Mouse (Mus musculus) ES-E14 (cell line): ENCODE results near the gene Pde12. TPM values are rescaled to one million over a fixed set of nuclear protein-coding genes. Genes with fewer than 3 reads are reported as not detected.

ENCODE experiments used
- DNase-seq: peaks from one replicate; pipeline ENCODE4 v3.0.0-alpha.2; 2013; ENCODE audit warnings: low read depth, low spot score
- H3K27ac ChIP-seq: 2 replicates; pipeline ENCODE4 v1.5.1; 2012; ENCODE audit warnings: low read depth, mild to moderate bottlenecking, low read length, moderate library complexity, mixed read lengths; ENCODE audit not compliant: poor library complexity, insufficient read depth, severe bottlenecking
- H3K36me3 ChIP-seq: 2 replicates; pipeline ENCODE4 v1.6.1; 2012; ENCODE audit warnings: mild to moderate bottlenecking, low read length, moderate library complexity, mixed read lengths; ENCODE audit not compliant: control insufficient read depth, poor library complexity, insufficient read depth, severe bottlenecking
- H3K4me1 ChIP-seq, 2 experiments: fragments of 150-350 bp in 1 of 2; sonication (generic) in 1 of 2; 2 replicates each; pipeline ENCODE4 v1.6.1; 2012; ENCODE audit warnings: low read length in 2 of 2, mild to moderate bottlenecking in 1 of 2, mixed read lengths in 1 of 2; ENCODE audit not compliant: control insufficient read depth in 2 of 2, insufficient read depth in 2 of 2, poor library complexity in 1 of 2
- H3K4me3 ChIP-seq, 2 experiments: fragments of 150-350 bp in 1 of 2; sonication (generic) in 1 of 2; 2 replicates each; pipeline ENCODE4 v1.5.1; 2012; ENCODE audit warnings: low read length in 2 of 2, low read depth in 1 of 2, mild to moderate bottlenecking in 1 of 2, mixed read lengths in 1 of 2; ENCODE audit not compliant: insufficient read depth in 1 of 2, poor library complexity in 1 of 2, severe bottlenecking in 1 of 2
- H3K9ac ChIP-seq: 2 replicates; pipeline ENCODE4 v1.6.1; 2012; ENCODE audit warnings: low read depth, mild to moderate bottlenecking, low read length, mixed read lengths; ENCODE audit not compliant: poor library complexity, insufficient read depth, severe bottlenecking
- H3K9me3 ChIP-seq: fragments of 150-350 bp; sonication (generic); 2 replicates; pipeline ENCODE4 v1.6.1; 2012; ENCODE audit warnings: low read depth, mild to moderate bottlenecking, low read length; ENCODE audit not compliant: control insufficient read depth, insufficient read depth
- CHD2 ChIP-seq: IDR thresholded peaks from 2 replicates; pipeline ENCODE4 v1.6.1; 2014; ENCODE audit warnings: mild to moderate bottlenecking, low read depth, low read length, inconsistent platforms
- HCFC1 ChIP-seq: IDR thresholded peaks from 2 replicates; pipeline ENCODE4 v1.6.1; 2012; ENCODE audit warnings: low read length, inconsistent platforms, borderline replicate concordance; ENCODE audit not compliant: insufficient read depth
- MAFK ChIP-seq: IDR thresholded peaks from 2 replicates; pipeline ENCODE4 v1.6.1; 2014; ENCODE audit warnings: mild to moderate bottlenecking, low read depth, low read length, inconsistent platforms; ENCODE audit not compliant: insufficient read depth
- ZC3H11A ChIP-seq: IDR thresholded peaks from 2 replicates; pipeline ENCODE4 v1.6.1; 2012; ENCODE audit warnings: low read depth, mild to moderate bottlenecking, inconsistent platforms, low read length, borderline replicate concordance
- ZNF384 ChIP-seq: IDR thresholded peaks from 2 replicates; pipeline ENCODE4 v1.6.1; 2012; ENCODE audit warnings: low read depth, low read length, inconsistent platforms
- in situ Hi-C, 2 experiments: fragments of 600-800 bp; cut with MboI; formaldehyde crosslinking; loops; one replicate each; pipeline ENCODE4 v1.15.1; 2025; ENCODE audit warnings: low sequenced_read_pairs in 2 of 2, inconsistent platforms in 1 of 2; ENCODE audit not compliant: unreplicated experiment in 2 of 2
- total RNA-seq: library from RNA; depleted of rRNA; stranded (reverse); fragments of 300-350 nt; gene quantifications from 2 replicates; pipeline ENCODE4 v1.2.3, GENCODE M21; 2012; rRNA removed

Pde12 gene
- total RNA-seq, 1 experiment, result 12.0 TPM

- DNase-seq, result no peak
- Histone ChIP-seq H3K4me3 (no peak overlapping the region), H3K4me1 (no peaks in the 10 kb centered on the region), H3K27ac (no peak overlapping the region), H3K9ac (no peak overlapping the region), H3K36me3 (peaks cover 12% of the 10 kb centered on the region; the same call in 1 of the 2 replicates), H3K9me3 (no peaks in the 10 kb centered on the region)
- TF ChIP-seq ZC3H11A, result no peak
- no peak for TF ChIP-seq MAFK
- no peak for TF ChIP-seq HCFC1
- no peak for TF ChIP-seq CHD2
- TF ChIP-seq ZNF384, result no peak
- in situ Hi-C loops, result no loop called here
Measured at GRCm38 (mm10) chr14:26625301-26625700, 44.4 kb downstream of the Pde12 start.

GRCm38 (mm10) chr14:26610689-26611088 lies 59.0 kb downstream of the Pde12 start:
- TF ChIP-seq HCFC1, result no peak
- no peak for TF ChIP-seq CHD2
- TF ChIP-seq ZC3H11A, result no peak
- TF ChIP-seq ZNF384, result no peak
- TF ChIP-seq MAFK, result no peak
- no peak overlapping the region for H3K27ac ChIP-seq
- peaks cover 7 to 8% of the 10 kb centered on the region in 2 experiments for H3K4me1 ChIP-seq
- peaks cover 5% of the 10 kb centered on the region; the same call in 1 of the 2 replicates for H3K36me3 ChIP-seq
- in situ Hi-C loops, result no loop called here
- H3K9ac ChIP-seq, result no peak overlapping the region
- H3K4me3 ChIP-seq, result no peak overlapping the region
- H3K9me3 ChIP-seq, result no peaks in the 10 kb centered on the region
- DNase-seq, result no peak

Other genes starting within 250 kb of the Pde12 start
- 45.0 and 45.2 TPM in 2 replicates for gene Slmap, start 135.0 kb downstream of the Pde12 start, total RNA-seq
- gene Dennd6a, start 96.0 kb downstream of the Pde12 start, total RNA-seq, result 19.9 and 22.4 TPM in 2 replicates
- 51.1 and 80.5 TPM in 2 replicates for gene Arf4, start 31.8 kb downstream of the Pde12 start, total RNA-seq
- gene Dnah12, start 23.4 kb upstream of the Pde12 start, total RNA-seq, result 0.11 and 0.13 TPM in 2 replicates
- gene Asb14, start 224.7 kb upstream of the Pde12 start, total RNA-seq, result 0.54 and 0.63 TPM in 2 replicates